Mouse (Mus musculus): ENCODE measurements around the gene Timm44.

The Timm44 gene

GRCm38 (mm10) chr8:4237814-4238433 is 37.8 kb downstream of the Timm44 start:
- no peak for DNase-seq (ENCODE audit: extremely low spot score)

- no peak for DNase-seq (ENCODE audit: extremely low spot score)
Observed at GRCm38 (mm10) chr8:4230612-4231351, 44.9 kb downstream of the Timm44 start.

GRCm38 (mm10) chr8:4229784-4230183 is 45.9 kb downstream of the Timm44 start:
- no peak for DNase-seq (ENCODE audit: extremely low spot score)

GRCm38 (mm10) chr8:4227919-4228318 is 47.8 kb downstream of the Timm44 start:
- DNase-seq (ENCODE audit: extremely low spot score), result no peak

- no peak for DNase-seq (ENCODE audit: extremely low spot score)
Observed at GRCm38 (mm10) chr8:4226739-4227347, 48.9 kb downstream of the Timm44 start, which contains the start of gene Lrrc8e. Lrrc8e (plus strand) TSS chr8:4226827.

GRCm38 (mm10) chr8:4226323-4226722 is 49.4 kb downstream of the Timm44 start:
- no peak for DNase-seq (ENCODE audit: extremely low spot score)

GRCm38 (mm10) chr8:4222059-4222458 is 53.7 kb downstream of the Timm44 start:
- no peak for DNase-seq (ENCODE audit: extremely low spot score)

GRCm38 (mm10) chr8:4219617-4220016 is 56.1 kb downstream of the Timm44 start:
- no peak for DNase-seq (ENCODE audit: extremely low spot score)

- DNase-seq (ENCODE audit: extremely low spot score), result peak; percentile 69
Observed at GRCm38 (mm10) chr8:4216791-4217621, 58.7 kb downstream of the Timm44 start, which contains the start of gene Prr36. Prr36 (minus strand) TSS chr8:4217459.

- DNase-seq (ENCODE audit: extremely low spot score), result no peak
Observed at GRCm38 (mm10) chr8:4216296-4216695, 59.4 kb downstream of the Timm44 start.

- DNase-seq (ENCODE audit: extremely low spot score), result peak; percentile 71
Observed at GRCm38 (mm10) chr8:4214006-4214980, 61.4 kb downstream of the Timm44 start.

- peak; percentile 75 for DNase-seq (ENCODE audit: extremely low spot score)
Observed at GRCm38 (mm10) chr8:4213210-4214005, 62.3 kb downstream of the Timm44 start.

GRCm38 (mm10) chr8:4212809-4213209 is 62.9 kb downstream of the Timm44 start:
- DNase-seq (ENCODE audit: extremely low spot score), result no peak

- DNase-seq (ENCODE audit: extremely low spot score), result no peak
Observed at GRCm38 (mm10) chr8:4211097-4211496, 64.6 kb downstream of the Timm44 start.

All from embryo, embryonic 9.5 days (tissue).